Mouse (Mus musculus) adrenal gland, adult 10 weeks (tissue): Measurements from ENCODE around the gene Olfr1436. TPM values are rescaled to one million over a fixed set of nuclear protein-coding genes. Genes with fewer than 3 reads are reported as not detected.

Experiments
- polyA plus RNA-seq: library from polyadenylated mRNA; stranded (reverse); fragments of 350-450 nt; fragmentation: Illumina TruSeq; extraction: RNeasy Lipid Tissue Mini Kit (QIAGEN cat#74804); gene quantifications from one replicate; pipeline ENCODE4 v1.2.3, GENCODE M21; 2014; ENCODE audit warnings: low read depth, low replicate concordance

Olfr1436 gene
- polyA plus RNA-seq: not detected

DNA sequence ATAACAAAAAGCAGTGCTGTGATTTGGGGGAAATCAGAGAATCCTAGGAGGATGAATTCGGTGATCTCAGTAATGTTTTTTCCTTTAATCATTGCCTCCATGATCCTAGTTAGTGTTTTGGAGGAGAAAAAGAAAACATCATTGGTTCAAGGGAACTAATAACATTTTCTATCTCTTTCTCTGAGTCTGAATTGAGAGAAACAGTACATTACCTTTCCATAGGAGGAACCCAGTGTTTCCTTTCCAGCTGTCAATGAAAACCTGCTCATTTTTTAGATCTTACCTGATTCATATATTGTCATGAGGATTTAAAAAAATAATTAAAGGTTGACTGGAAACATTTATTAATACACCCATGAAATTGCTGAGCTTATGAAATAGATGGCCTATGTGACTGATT lies at the start of gene Olfr1436:
Gene Olfr1436 (minus strand): TSS at position 101 of the 400 bp plus-strand sequence.

DNA sequence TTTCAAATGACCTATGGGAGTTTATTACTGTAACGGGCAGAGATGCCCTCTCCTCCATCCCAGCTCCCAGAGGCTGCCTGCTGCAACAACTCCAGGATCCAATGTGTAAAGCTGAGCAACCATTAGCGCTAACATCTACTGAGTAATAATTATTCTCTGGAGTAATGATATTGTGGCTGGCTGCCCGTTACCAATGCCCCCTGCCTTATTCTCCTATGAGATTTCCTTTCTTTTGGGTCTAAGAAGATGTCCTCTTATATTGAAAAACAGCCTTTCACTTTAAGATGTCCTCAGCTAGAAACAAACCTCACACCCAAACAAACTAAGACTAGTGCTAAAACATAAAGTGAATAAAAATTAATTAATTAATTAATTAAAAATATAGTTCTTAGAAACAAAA lies 36.9 kb upstream of the Olfr1436 start, which contains the start of gene Olfr1438-ps1:
Gene Olfr1438-ps1 (minus strand): TSS at position 101 of the 400 bp plus-strand sequence.

DNA sequence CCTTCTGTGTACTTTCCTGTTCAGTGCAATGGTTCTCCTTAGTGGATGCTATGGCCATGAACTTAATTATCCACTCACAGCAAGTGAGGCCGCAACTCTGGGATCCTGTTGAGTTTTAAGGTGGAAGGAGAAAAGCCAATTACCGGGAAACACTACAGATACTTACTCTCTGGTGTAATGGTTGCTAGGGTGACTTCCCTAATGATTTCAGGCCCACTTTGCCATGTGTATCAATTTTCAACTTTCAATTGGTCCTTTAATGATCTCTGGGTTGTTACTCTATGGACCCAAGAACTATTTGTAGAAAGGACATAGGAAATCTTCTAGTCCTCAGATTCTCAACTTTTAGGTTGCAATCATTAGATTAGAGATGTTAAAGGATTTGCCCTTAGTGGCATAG lies 26.1 kb upstream of the Olfr1436 start, which contains the start of gene Olfr1437:
Gene Olfr1437 (minus strand): TSS at position 101 of the 400 bp plus-strand sequence.

DNA sequence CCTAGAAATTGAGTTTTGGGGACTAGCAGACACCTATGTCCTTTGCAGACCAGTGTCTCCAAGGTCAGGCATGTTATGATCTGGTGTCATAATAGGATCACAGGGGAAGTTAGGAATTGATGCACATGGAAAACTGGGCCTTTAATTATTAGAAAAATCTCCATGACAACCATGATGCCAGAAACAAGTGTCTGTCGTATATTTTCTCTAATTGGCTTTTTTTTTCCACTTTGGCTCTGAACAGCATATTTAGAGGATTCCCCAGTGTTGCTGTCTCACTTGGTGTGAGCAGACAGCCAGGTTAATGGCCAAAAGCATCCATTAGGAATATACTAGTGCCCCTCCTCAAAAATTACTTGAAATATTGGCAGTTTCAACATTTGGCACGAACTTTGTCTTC lies 19.4 kb downstream of the Olfr1436 start, which contains the start of gene Olfr1434:
Gene Olfr1434 (plus strand): TSS at position 301 of the 400 bp plus-strand sequence.

DNA sequence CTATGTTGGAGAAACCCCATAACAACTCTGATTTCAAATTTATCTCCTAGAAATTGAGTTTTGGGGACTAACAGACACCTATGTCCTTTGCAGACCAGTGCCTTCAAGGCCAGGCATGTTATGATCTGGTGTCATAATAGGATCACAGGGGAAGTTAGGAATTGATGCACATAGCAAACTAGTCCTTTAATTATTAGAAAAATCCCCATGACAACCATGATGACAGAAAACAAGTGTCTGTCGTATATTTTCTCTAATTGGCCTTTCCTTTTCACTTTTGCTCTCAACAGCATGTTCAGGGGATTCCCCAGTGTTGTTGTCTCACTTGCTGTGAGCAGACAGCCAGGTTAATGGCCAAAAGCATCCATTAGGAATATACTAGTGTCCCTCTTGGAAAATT lies 38.2 kb downstream of the Olfr1436 start, which contains the start of gene Olfr235:
Gene Olfr235 (plus strand): TSS at position 301 of the 400 bp plus-strand sequence.

Other genes starting within 250 kb of the Olfr1436 start
- not detected for gene Olfr1424, start 236.4 kb downstream of the Olfr1436 start, polyA plus RNA-seq
- gene Olfr1425, start 221.4 kb downstream of the Olfr1436 start, polyA plus RNA-seq: not detected
- gene Olfr1426, start 207.1 kb downstream of the Olfr1436 start, polyA plus RNA-seq: not detected
- gene Olfr1427, start 195.8 kb downstream of the Olfr1436 start, polyA plus RNA-seq: not detected
- not detected for gene Olfr1428, start 183.2 kb downstream of the Olfr1436 start, polyA plus RNA-seq
- gene Olfr76, start 175.9 kb downstream of the Olfr1436 start, polyA plus RNA-seq: not detected
- not detected for gene Olfr1555-ps1, start 129.0 kb downstream of the Olfr1436 start, polyA plus RNA-seq
- gene Olfr1431, start 98.5 kb downstream of the Olfr1436 start, polyA plus RNA-seq: not detected
- gene Olfr1432, start 66.5 kb downstream of the Olfr1436 start, polyA plus RNA-seq: not detected
- gene Olfr262, start 57.5 kb downstream of the Olfr1436 start, polyA plus RNA-seq: not detected
- not detected for gene Olfr235, start 38.1 kb downstream of the Olfr1436 start, polyA plus RNA-seq
- not detected for gene Olfr1434, start 19.3 kb downstream of the Olfr1436 start, polyA plus RNA-seq
- gene Olfr1437, start 26.0 kb upstream of the Olfr1436 start, polyA plus RNA-seq: not detected
- gene Olfr1438-ps1, start 36.8 kb upstream of the Olfr1436 start, polyA plus RNA-seq: not detected
- gene Olfr1440, start 88.1 kb upstream of the Olfr1436 start, polyA plus RNA-seq: not detected
- not detected for gene Olfr1441, start 118.3 kb upstream of the Olfr1436 start, polyA plus RNA-seq
- gene Pfpl, start 128.8 kb upstream of the Olfr1436 start, polyA plus RNA-seq: not detected
- gene Mpeg1, start 161.6 kb upstream of the Olfr1436 start, polyA plus RNA-seq: 77.7 TPM
- gene Dtx4, start 202.3 kb upstream of the Olfr1436 start, polyA plus RNA-seq: 22.3 TPM
- gene Fam111a, start 246.6 kb upstream of the Olfr1436 start, polyA plus RNA-seq: 20.9 TPM